Mouse (Mus musculus): ENCODE data around the gene Ugt1a2.

GRCm38 (mm10) chr1:88158430-88158829, 42.0 kb upstream of the Ugt1a2 start:
- no peak for TF ChIP-seq GATA1 (IDR thresholded peaks at IDR 0.05; ENCODE audit: low read length)
- TF ChIP-seq TAL1 (IDR thresholded peaks at IDR 0.05; ENCODE audit: low read length): no peak
